Mouse (Mus musculus): ENCODE measurements around the gene Fbxl2. TPM values are rescaled to one million over a fixed set of nuclear protein-coding genes. Genes with fewer than 3 reads are reported as not detected.

Fbxl2 gene
- total and polyA plus RNA-seq, 3 experiments: 0.54 to 1.1 (median 0.81) TPM

GRCm38 (mm10) chr9:113915789-113916188 lies 130.2 kb downstream of the Fbxl2 start:
- no peak overlapping the region for H3K9ac ChIP-seq (ENCODE audit: insufficient read depth, low read depth)
- H3K36me3 ChIP-seq (replicated peaks in 1 of 2; ENCODE audit: control insufficient read depth in 1 of 2, insufficient read depth in 1 of 2, low read length in 1 of 2): peaks cover 24 to 72% of the 10 kb centered on the region in 2 experiments
- no peak overlapping the region for H3K27ac ChIP-seq (ENCODE audit: insufficient read depth, low read depth)

More at GRCm38 (mm10) chr9:113915789-113916188, 130.2 kb downstream of the Fbxl2 start:
- Histone ChIP-seq H3K9me3 (replicated peaks; ENCODE audit: low read length) (no peaks in the 10 kb centered on the region), H3K4me3 (replicated peaks in 1 of 3; ENCODE audit: low read depth in 2 of 3, low read length in 2 of 3, poor library complexity in 1 of 3) (no peak overlapping the region), H3K27me3 (replicated peaks) (no peaks in the 10 kb centered on the region), H3K79me2 (replicated peaks; ENCODE audit: control insufficient read depth, extremely low read depth, insufficient read depth, poor library complexity, severe bottlenecking) (no peaks in the 10 kb centered on the region), H3K4me2 (ENCODE audit: insufficient read depth, low read depth, poor library complexity, severe bottlenecking) (no peak overlapping the region), H3K4me1 (ENCODE audit: control insufficient read depth in 1 of 2, insufficient read depth in 2 of 2) (no peaks in the 10 kb centered on the region)
- no peak for DNase-seq (ENCODE audit: extremely low read depth)
- TF ChIP-seq TBP (conservative IDR thresholded peaks at IDR 0.05; ENCODE audit: low read depth, low read length) (no peak), GABPA (IDR thresholded peaks at IDR 0.05; ENCODE audit: insufficient replicate concordance, low read depth, low read length) (no peak), USF2 (conservative IDR thresholded peaks at IDR 0.05; ENCODE audit: low read depth, low read length) (no peak), CHD1 (IDR thresholded peaks at IDR 0.05; ENCODE audit: low read depth, low read length) (no peak), UBTF (IDR thresholded peaks at IDR 0.05; ENCODE audit: low read depth, low read length) (no peak), POLR2A (IDR thresholded peaks at IDR 0.05; ENCODE audit: low read depth, low read length) (no peak), ZKSCAN1 (IDR thresholded peaks at IDR 0.05; ENCODE audit: borderline replicate concordance, low read depth, low read length) (no peak), POLR2AphosphoS2 (IDR thresholded peaks at IDR 0.05; ENCODE audit: low read depth, low read length) (no peak), E2F4 (IDR thresholded peaks at IDR 0.05; ENCODE audit: insufficient replicate concordance, low read depth, low read length) (no peak), PAX5 (IDR thresholded peaks at IDR 0.05; ENCODE audit: low read length) (no peak), MAFK (IDR thresholded peaks at IDR 0.05; ENCODE audit: insufficient replicate concordance, low read length) (no peak), HCFC1 (IDR thresholded peaks at IDR 0.05; ENCODE audit: low read depth, low read length) (no peak), EP300 (IDR thresholded peaks at IDR 0.05; ENCODE audit: low read length) (no peak), BHLHE40 (IDR thresholded peaks at IDR 0.05; ENCODE audit: low read depth, low read length) (no peak), ETS1 (conservative IDR thresholded peaks at IDR 0.05; ENCODE audit: low read depth, low read length) (no peak), NELFE (IDR thresholded peaks at IDR 0.05; ENCODE audit: low read depth, low read length) (no peak)
- in situ Hi-C loops (cut with MboI; ENCODE audit: low pct_ligation_motif_present, low pct_unique_long_range_greater_than_20kb, low sequenced_read_pairs): no loop called here
- dilution Hi-C loops (cut with MboI; ENCODE audit: extremely low pct_ligation_motif_present, extremely low pct_unique_long_range_greater_than_20kb, low sequenced_read_pairs): no loop called here

Other genes starting within 250 kb of the Fbxl2 start
- 42.0 and 43.9 TPM in 2 replicates for gene Ubp1, start 115.3 kb downstream of the Fbxl2 start, total RNA-seq (2012; rRNA removed)
- 51.1 and 62.0 TPM in 2 replicates for gene Ubp1, start 115.3 kb downstream of the Fbxl2 start, total RNA-seq (2014; rRNA removed)
- 73.0 and 73.4 TPM in 2 replicates for gene Ubp1, start 115.3 kb downstream of the Fbxl2 start, polyA plus RNA-seq (2012; ENCODE audit: insufficient read length, low read depth)
- 0.04 TPM in 1 of 2 replicates, not detected in the other for gene Susd5, start 10.9 kb upstream of the Fbxl2 start, total RNA-seq (2012; rRNA removed)
- gene Susd5, start 10.9 kb upstream of the Fbxl2 start, total RNA-seq (2014; rRNA removed): not detected in 2 replicates
- not detected in 2 replicates for gene Susd5, start 10.9 kb upstream of the Fbxl2 start, polyA plus RNA-seq (2012; ENCODE audit: insufficient read length, low read depth)